Mouse (Mus musculus) bone marrow, adult 2 months (tissue): Measurements from ENCODE around the gene Nudt4.

Source experiments
- CTCF ChIP-seq: fragments of 200-500 bp; IDR thresholded peaks from 2 replicates; pipeline ENCODE4 v1.5.1; 2011; ENCODE audit warnings: low read length, control low read depth; ENCODE audit not compliant: control insufficient read depth, insufficient read depth
- POLR2A ChIP-seq: fragments of 200-500 bp; IDR thresholded peaks from 2 replicates; pipeline ENCODE4 v1.6.1; 2011; ENCODE audit warnings: low read depth, mild to moderate bottlenecking, control low read depth, low read length, borderline replicate concordance; ENCODE audit not compliant: control insufficient read depth

DNA sequence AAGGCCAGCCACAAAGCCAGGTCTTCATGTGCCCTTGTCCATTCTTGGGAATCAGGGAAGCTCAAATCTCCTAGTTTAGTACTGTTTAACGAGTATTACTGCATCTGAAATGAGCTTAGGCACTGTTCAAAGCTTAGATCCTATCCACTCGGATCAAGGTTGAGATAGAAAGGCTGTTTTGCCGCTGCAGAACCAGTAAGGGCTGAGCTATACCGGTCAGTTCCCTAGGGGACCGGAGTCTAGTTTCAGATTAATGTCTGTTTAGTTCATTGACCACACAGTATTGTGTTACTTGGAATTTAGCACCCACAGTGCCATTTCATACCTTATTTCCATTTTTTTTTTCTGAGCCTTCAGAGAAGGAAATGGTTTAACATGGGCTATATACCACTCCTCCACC is 3.6 kb upstream of the Nudt4 start:
- TF ChIP-seq CTCF (no peak), POLR2A (no peak)
